Mouse (Mus musculus) stomach, embryonic 15.5 days (tissue): Measurements from ENCODE around the gene Stard7. TPM values are rescaled to one million over a fixed set of nuclear protein-coding genes. Genes with fewer than 3 reads are reported as not detected.
"Not testable (repeated sequence)": the region's sequence is repeated elsewhere in the genome, so short reads cannot be mapped to it uniquely, and the experiment has no call there.

ENCODE experiments used
- ATAC-seq: fragments of 200-750 bp; cut with Nextera tagmentation; 2 replicates; pipeline ENCODE4 v1.8.0; 2017; ENCODE audit warnings: low read depth, moderate number of reproducible peaks, moderate TSS enrichment; ENCODE audit not compliant: insufficient read depth, low FRiP score
- H3K27ac ChIP-seq: fragments of 300-500 bp; sonication (generic); 2 replicates; pipeline ENCODE4 v1.5.1; 2015; ENCODE audit warnings: mild to moderate bottlenecking, inconsistent platforms
- H3K27me3 ChIP-seq: fragments of 300-500 bp; sonication (generic); replicated peaks from 2 replicates; pipeline ENCODE4 v1.6.1; 2015; ENCODE audit warnings: inconsistent platforms
- H3K36me3 ChIP-seq: fragments of 300-500 bp; sonication (generic); 2 replicates; pipeline ENCODE4 v1.6.1; 2015; ENCODE audit warnings: inconsistent platforms
- H3K4me1 ChIP-seq: fragments of 300-500 bp; sonication (generic); 2 replicates; pipeline ENCODE4 v1.6.1; 2015; ENCODE audit warnings: inconsistent platforms
- H3K4me2 ChIP-seq: fragments of 300-500 bp; sonication (generic); 2 replicates; pipeline ENCODE4 v1.6.1; 2015; ENCODE audit warnings: mild to moderate bottlenecking, inconsistent platforms
- H3K4me3 ChIP-seq: fragments of 300-500 bp; sonication (generic); replicated peaks from 2 replicates; pipeline ENCODE4 v1.5.1; 2015; ENCODE audit warnings: inconsistent platforms
- H3K9ac ChIP-seq: fragments of 300-500 bp; sonication (generic); 2 replicates; pipeline ENCODE4 v1.6.1; 2015; ENCODE audit warnings: inconsistent platforms
- H3K9me3 ChIP-seq: fragments of 300-500 bp; sonication (generic); 2 replicates; pipeline ENCODE4 v1.6.1; 2016; ENCODE audit warnings: inconsistent platforms
- WGBS: fragments of 180-500 bp; shearing (Covaris S2); methylation state at CpG from one replicate; pipeline ENCODE4 v1.1.7; 2015; 5-methylcytosine and 5-hydroxymethylcytosine counted together
- polyA plus RNA-seq: library from polyadenylated mRNA; unstranded; fragments of >200 nt; fragmentation: Nextera tagmentation; extraction: Ambion mirVana; gene quantifications from 2 replicates; pipeline ENCODE4 v1.2.1, GENCODE M21; 2015

The Stard7 gene
- polyA plus RNA-seq, 1 experiment from 2014 or later: 73.7 TPM

DNA sequence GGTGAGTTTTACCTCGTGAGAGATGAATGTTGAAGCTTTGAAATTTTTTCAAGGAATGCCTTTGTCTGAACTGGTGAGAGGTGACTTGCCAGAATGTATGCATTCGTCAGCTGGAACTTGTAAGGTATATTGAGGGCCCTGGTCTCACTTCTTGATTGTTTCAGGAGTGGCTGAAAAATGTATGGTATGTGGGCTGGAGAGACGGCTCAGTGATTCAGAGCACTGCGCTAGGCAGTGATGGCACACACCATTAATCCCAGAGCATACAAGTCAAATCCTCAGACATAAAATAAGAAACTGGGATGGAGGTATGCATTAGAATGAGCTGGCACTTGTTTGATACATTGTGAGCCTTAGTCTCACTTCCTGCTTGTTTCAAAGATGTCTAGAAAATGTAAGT, 22.2 kb downstream of the Stard7 start:
- H3K27ac ChIP-seq: no peak overlapping the region
- no peak overlapping the region for H3K9ac ChIP-seq
- no peaks in the 10 kb centered on the region for H3K27me3 ChIP-seq
- H3K4me1 ChIP-seq: no peaks in the 10 kb centered on the region
- ATAC-seq: no peak
- no peak overlapping the region for H3K4me3 ChIP-seq
- H3K36me3 ChIP-seq: peaks cover 22% of the 10 kb centered on the region
- no peak overlapping the region for H3K4me2 ChIP-seq
- no peaks in the 10 kb centered on the region for H3K9me3 ChIP-seq
- WGBS: 65% methylated on average over 4 of the region's 4 CpGs

DNA sequence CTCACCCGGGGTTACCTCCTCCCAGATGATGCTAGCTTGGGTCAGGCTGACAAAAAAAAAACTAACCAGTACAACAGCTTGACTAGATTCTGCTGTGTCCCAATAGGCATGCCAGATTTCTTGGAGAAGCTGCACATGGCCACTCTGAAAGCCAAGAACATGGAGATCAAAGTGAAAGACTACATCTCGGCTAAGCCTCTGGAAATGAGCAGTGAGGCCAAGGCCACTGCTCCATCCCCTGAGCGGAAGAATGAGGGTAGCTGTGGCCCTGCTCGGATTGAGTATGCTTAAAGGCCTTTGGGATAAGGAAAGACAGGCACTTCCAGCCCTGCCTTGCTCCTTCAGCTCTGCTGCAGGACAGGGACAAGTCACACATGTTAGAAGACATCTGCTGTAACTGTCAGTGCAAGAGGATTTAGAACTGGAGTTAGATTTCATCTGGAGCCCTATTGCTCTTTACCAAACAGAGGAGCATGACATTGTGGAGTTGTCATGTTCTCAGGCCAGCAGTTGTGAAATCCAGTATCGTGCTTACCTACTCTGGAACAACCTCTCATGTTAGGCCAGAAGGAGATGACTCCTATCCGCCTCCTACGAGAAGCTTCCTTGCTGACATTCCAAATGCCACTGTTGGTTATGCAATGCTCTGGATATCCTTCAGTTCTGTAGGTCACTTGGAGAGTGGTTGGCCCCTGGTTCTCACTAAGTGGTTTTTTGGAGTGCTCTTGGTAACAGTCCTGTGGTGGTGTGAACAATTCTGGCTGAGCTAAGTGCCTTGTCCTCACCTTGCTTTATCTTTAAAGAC, 27.2 kb downstream of the Stard7 start:
- peaks cover 33% of the 10 kb centered on the region for H3K36me3 ChIP-seq
- H3K4me3 ChIP-seq: no peak overlapping the region
- no peak overlapping the region for H3K4me2 ChIP-seq
- no peaks in the 10 kb centered on the region for H3K9me3 ChIP-seq
- no peak for ATAC-seq
- WGBS: 87% methylated on average over 7 of the region's 7 CpGs
- no peaks in the 10 kb centered on the region for H3K27me3 ChIP-seq
- no peak overlapping the region for H3K9ac ChIP-seq
- H3K4me1 ChIP-seq: no peaks in the 10 kb centered on the region
- no peak overlapping the region for H3K27ac ChIP-seq

GRCm38 (mm10) chr2:127298056-127298455, 28.0 kb downstream of the Stard7 start:
- H3K9me3 ChIP-seq: no peaks in the 10 kb centered on the region
- ATAC-seq: no peak
- no peaks in the 10 kb centered on the region for H3K4me1 ChIP-seq
- 94% methylated on average over 1 of the region's 1 CpGs for WGBS
- H3K27ac ChIP-seq: no peak overlapping the region
- H3K4me2 ChIP-seq: no peak overlapping the region
- peaks cover 33% of the 10 kb centered on the region for H3K36me3 ChIP-seq
- no peak overlapping the region for H3K9ac ChIP-seq
- no peaks in the 10 kb centered on the region for H3K27me3 ChIP-seq
- no peak overlapping the region for H3K4me3 ChIP-seq

GRCm38 (mm10) chr2:127300701-127301100, 30.7 kb downstream of the Stard7 start:
- Histone ChIP-seq H3K4me3 (no peak overlapping the region), H3K36me3 (peaks cover 28% of the 10 kb centered on the region)
- WGBS: 75% methylated on average over 3 of the region's 3 CpGs

DNA sequence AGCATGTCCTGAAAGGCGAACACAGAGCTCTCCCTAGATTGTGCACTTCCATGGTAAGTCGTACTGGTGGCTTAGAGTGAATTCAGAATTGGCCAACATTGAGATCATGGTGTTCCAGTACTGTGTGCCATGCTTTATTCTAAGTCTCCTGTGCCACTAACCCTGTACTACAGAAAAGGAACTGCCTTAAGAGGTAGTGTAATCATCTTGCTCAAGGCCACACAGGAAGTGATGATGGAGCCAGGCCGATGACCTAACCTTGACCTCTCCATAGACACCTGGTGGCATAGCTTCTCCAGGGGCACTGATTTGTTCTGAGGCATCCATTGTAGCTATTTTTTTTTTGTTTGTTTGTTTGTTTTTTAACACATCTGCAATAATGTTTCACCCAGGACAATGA, 31.9 kb downstream of the Stard7 start:
- H3K4me3 ChIP-seq: no peak overlapping the region
- no peak overlapping the region for H3K4me2 ChIP-seq

More at GRCm38 (mm10) chr2:127300701-127301100, 30.7 kb downstream of the Stard7 start:
- Histone ChIP-seq H3K4me2 (no peak overlapping the region), H3K4me1 (no peaks in the 10 kb centered on the region), H3K27me3 (no peaks in the 10 kb centered on the region), H3K9me3 (no peaks in the 10 kb centered on the region), H3K9ac (no peak overlapping the region), H3K27ac (no peak overlapping the region)
- no peak for ATAC-seq

DNA sequence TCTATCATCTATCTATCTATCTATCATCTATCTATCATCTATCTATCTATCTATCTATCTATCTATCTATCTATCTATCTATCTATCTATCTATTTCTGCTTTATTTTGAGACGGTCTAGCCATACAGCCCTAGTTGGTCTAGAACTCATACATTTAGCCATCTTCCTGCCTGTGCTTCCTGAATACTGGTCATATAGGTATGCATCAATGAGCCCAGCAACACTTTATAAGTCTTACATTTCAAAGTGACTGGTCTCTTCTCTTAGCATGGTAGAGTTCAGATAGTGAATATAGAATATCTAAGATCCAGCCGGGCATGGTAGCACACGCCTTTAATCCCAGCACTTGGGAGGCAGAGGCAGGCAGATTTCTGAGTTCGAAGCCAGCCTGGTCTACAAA, 34.2 kb downstream of the Stard7 start:
- H3K27ac ChIP-seq, H3K4me3 ChIP-seq, H3K4me1 ChIP-seq, H3K27me3 ChIP-seq, H3K4me2 ChIP-seq, H3K36me3 ChIP-seq, H3K9ac ChIP-seq, ATAC-seq, H3K9me3 ChIP-seq: not testable (repeated sequence)
- WGBS: 91% methylated on average over 4 of the region's 4 CpGs

More for the DNA sequence above, 31.9 kb downstream of the Stard7 start:
- no peaks in the 10 kb centered on the region for H3K9me3 ChIP-seq
- H3K27me3 ChIP-seq: no peaks in the 10 kb centered on the region
- H3K36me3 ChIP-seq: peaks cover 22% of the 10 kb centered on the region
- no peak overlapping the region for H3K9ac ChIP-seq
- no peak for ATAC-seq
- no peaks in the 10 kb centered on the region for H3K4me1 ChIP-seq
- H3K27ac ChIP-seq: no peak overlapping the region
- 90% methylated on average over 3 of the region's 3 CpGs for WGBS

DNA sequence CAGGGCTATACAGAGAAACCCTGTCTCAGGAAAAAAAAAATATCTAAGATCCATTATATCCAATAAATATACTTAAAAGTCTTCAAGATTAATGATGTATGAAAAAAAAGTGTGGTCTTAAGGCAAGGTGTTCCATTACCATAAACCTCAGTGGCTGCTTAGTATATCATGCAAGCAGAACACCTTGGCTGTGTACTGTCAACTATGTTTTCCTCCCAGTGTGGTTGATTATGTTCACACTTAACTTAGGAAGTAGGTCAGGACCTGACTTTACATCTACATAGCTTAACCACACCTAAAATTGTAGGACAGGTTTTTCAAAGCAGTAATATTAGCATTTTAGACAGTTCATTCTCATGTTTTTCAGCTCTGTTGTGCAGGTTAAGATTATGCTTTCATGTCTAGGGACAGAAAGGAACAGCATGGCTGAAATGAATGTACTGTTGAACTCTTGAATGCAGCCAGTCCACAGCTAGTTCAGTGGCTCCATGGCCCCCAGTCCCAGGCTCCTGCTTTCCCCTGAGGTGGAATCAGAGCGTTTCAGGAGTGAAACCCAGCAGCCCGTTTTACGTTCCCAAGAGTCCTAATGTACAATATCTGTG, 34.7 kb downstream of the Stard7 start:
- Histone ChIP-seq H3K27me3 (no peaks in the 10 kb centered on the region), H3K9ac (no peak overlapping the region), H3K4me1 (no peaks in the 10 kb centered on the region), H3K4me3 (no peak overlapping the region), H3K36me3 (no peaks in the 10 kb centered on the region; the same call in 1 of the 2 replicates), H3K9me3 (no peaks in the 10 kb centered on the region), H3K4me2 (no peak overlapping the region), H3K27ac (no peak overlapping the region)
- no peak for ATAC-seq
- 91% methylated on average over 3 of the region's 3 CpGs for WGBS

DNA sequence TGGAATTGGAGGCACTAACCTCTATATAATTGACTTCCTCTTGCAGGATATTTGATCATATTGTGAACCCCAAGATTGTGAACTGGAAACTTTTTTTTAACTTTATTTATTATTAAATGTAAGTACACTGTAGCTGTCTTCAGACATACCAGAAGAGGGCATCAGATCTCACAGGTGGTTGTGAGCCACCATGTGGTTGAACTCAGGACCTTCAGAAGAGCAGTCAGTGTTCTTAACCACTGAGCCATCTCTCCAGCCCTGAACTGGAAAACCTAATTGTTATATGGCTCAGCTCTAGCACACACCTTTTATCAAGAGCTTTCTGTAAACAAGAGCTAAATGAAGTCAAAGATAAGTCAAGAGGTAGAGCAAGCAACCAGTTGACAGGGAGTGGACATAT, 36.1 kb downstream of the Stard7 start:
- Histone ChIP-seq H3K36me3 (no peaks in the 10 kb centered on the region), H3K4me2 (no peak overlapping the region)
- ATAC-seq: no peak

GRCm38 (mm10) chr2:127307179-127307578, 37.2 kb downstream of the Stard7 start:
- Histone ChIP-seq H3K4me3 (no peak overlapping the region), H3K4me1 (no peaks in the 10 kb centered on the region), H3K9ac (no peak overlapping the region), H3K4me2 (no peak overlapping the region), H3K9me3 (no peaks in the 10 kb centered on the region), H3K27ac (no peak overlapping the region), H3K36me3 (no peaks in the 10 kb centered on the region), H3K27me3 (no peaks in the 10 kb centered on the region)
- 41% methylated on average over 3 of the region's 3 CpGs for WGBS
- no peak for ATAC-seq

More for the DNA sequence above, 36.1 kb downstream of the Stard7 start:
- Histone ChIP-seq H3K4me1 (no peaks in the 10 kb centered on the region), H3K27ac (no peak overlapping the region), H3K4me3 (no peak overlapping the region), H3K9ac (no peak overlapping the region), H3K27me3 (no peaks in the 10 kb centered on the region), H3K9me3 (no peaks in the 10 kb centered on the region)

GRCm38 (mm10) chr2:127308660-127309059, 38.6 kb downstream of the Stard7 start:
- Histone ChIP-seq H3K4me2 (no peak overlapping the region), H3K9ac (no peak overlapping the region), H3K4me1 (no peaks in the 10 kb centered on the region), H3K27ac (no peak overlapping the region), H3K9me3 (no peaks in the 10 kb centered on the region), H3K4me3 (no peak overlapping the region), H3K36me3 (no peaks in the 10 kb centered on the region), H3K27me3 (no peaks in the 10 kb centered on the region)
- WGBS: 88% methylated on average over 2 of the region's 2 CpGs
- no peak for ATAC-seq

DNA sequence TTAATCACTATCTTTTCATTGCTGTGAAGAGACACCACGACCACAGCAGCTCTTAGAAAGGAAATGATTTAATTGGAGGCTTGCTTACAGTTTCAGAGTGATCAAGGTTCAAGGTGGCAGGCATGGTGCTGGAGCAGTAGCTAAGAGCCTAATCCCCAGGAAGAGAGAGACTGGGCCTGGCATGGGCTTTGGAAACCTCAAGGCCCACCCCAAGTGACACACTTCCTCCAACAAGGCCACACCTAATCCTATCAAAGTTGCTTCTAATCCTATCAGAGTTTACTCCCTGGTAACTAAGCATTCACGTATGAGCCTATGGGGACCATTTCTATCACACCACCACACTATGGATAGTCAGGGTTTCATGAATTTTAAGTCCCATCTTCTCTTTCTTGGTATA, 40.2 kb downstream of the Stard7 start:
- Histone ChIP-seq H3K27me3 (no peaks in the 10 kb centered on the region), H3K9ac (no peak overlapping the region), H3K36me3 (no peaks in the 10 kb centered on the region), H3K9me3 (no peaks in the 10 kb centered on the region), H3K4me2 (no peak overlapping the region), H3K4me1 (no peaks in the 10 kb centered on the region), H3K27ac (no peak overlapping the region), H3K4me3 (no peak overlapping the region)
- WGBS: 38% methylated on average over 2 of the region's 2 CpGs
- ATAC-seq: no peak

DNA sequence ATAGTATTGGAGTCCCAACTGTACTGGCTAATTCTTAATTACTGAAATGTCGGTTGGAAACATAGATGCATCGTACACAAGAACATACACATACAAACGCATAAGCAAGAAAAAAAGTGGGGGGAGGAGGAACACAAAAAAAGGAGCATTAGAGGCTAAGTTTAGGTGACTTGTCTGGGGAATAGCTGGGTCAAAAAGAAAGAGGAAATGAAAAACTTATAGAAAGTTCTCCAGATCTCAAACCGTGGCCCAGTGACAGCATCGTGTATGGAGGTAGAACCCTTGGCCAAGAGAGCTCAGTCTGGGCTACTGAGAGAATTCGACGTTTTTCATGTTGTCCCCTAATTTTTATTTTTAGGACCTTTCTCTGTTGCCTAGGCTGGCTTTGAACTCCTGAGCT, 40.7 kb downstream of the Stard7 start:
- no peaks in the 10 kb centered on the region for H3K4me1 ChIP-seq
- ATAC-seq: no peak
- H3K27ac ChIP-seq: no peak overlapping the region
- H3K4me3 ChIP-seq: no peak overlapping the region
- H3K4me2 ChIP-seq: no peak overlapping the region
- WGBS: 91% methylated on average over 7 of the region's 7 CpGs
- H3K9me3 ChIP-seq: no peaks in the 10 kb centered on the region
- no peaks in the 10 kb centered on the region for H3K27me3 ChIP-seq
- no peaks in the 10 kb centered on the region for H3K36me3 ChIP-seq
- no peak overlapping the region for H3K9ac ChIP-seq
